Mouse (Mus musculus): ENCODE measurements around the gene Mllt3.

Mllt3 gene

GRCm38 (mm10) chr4:87819182-87819581 lies 214.0 kb downstream of the Mllt3 start:
- DNase-seq = peak; percentile 86 to 92

GRCm38 (mm10) chr4:87818276-87818675 lies 214.9 kb downstream of the Mllt3 start:
- peak; percentile 40 to 61 for DNase-seq

- DNase-seq = no peak
Measured at GRCm38 (mm10) chr4:87815465-87816108, 217.6 kb downstream of the Mllt3 start.

GRCm38 (mm10) chr4:87811899-87812298 lies 221.3 kb downstream of the Mllt3 start:
- no peak for DNase-seq

- DNase-seq = no peak
Measured at GRCm38 (mm10) chr4:87806196-87806987, 226.8 kb downstream of the Mllt3 start.

GRCm38 (mm10) chr4:87804576-87804975 lies 228.6 kb downstream of the Mllt3 start:
- peak in 1 of 2 experiments; percentile 27 for DNase-seq

- DNase-seq = no peak
Measured at GRCm38 (mm10) chr4:87803313-87803712, 229.9 kb downstream of the Mllt3 start.

- no peak for DNase-seq
Measured at GRCm38 (mm10) chr4:87802140-87802539, 231.0 kb downstream of the Mllt3 start.

GRCm38 (mm10) chr4:87801332-87801731 lies 231.8 kb downstream of the Mllt3 start:
- DNase-seq = no peak

GRCm38 (mm10) chr4:87800276-87800675 lies 232.9 kb downstream of the Mllt3 start:
- DNase-seq = no peak

- DNase-seq = no peak
Measured at GRCm38 (mm10) chr4:87799418-87799817, 233.7 kb downstream of the Mllt3 start.

GRCm38 (mm10) chr4:87795261-87795660 lies 237.9 kb downstream of the Mllt3 start:
- no peak for DNase-seq

GRCm38 (mm10) chr4:87794216-87794615 lies 238.9 kb downstream of the Mllt3 start:
- DNase-seq = no peak

- no peak for DNase-seq
Measured at GRCm38 (mm10) chr4:87792511-87792910, 240.7 kb downstream of the Mllt3 start.

GRCm38 (mm10) chr4:87789446-87789845 lies 243.7 kb downstream of the Mllt3 start:
- DNase-seq = no peak

GRCm38 (mm10) chr4:87788691-87789090 lies 244.5 kb downstream of the Mllt3 start:
- peak; percentile 83 to 84 for DNase-seq

GRCm38 (mm10) chr4:87785132-87786074 lies 247.8 kb downstream of the Mllt3 start:
- peak; percentile 86 to 90 for DNase-seq

- no peak for DNase-seq
Measured at GRCm38 (mm10) chr4:87783809-87784208, 249.4 kb downstream of the Mllt3 start.

GRCm38 (mm10) chr4:87781971-87782370 lies 251.2 kb downstream of the Mllt3 start:
- DNase-seq = peak; percentile 47 to 69

- peak; percentile 13 to 30 for DNase-seq
Measured at GRCm38 (mm10) chr4:87775721-87776120, 257.4 kb downstream of the Mllt3 start.

- no peak for DNase-seq
Measured at GRCm38 (mm10) chr4:87774515-87774914, 258.6 kb downstream of the Mllt3 start.

GRCm38 (mm10) chr4:87767711-87768561 lies 265.2 kb downstream of the Mllt3 start:
- DNase-seq = no peak

Data from cerebellum, postnatal 10 days (tissue).